Mouse (Mus musculus) erythroblast, embryonic 14.5 days (primary cell): ENCODE results near the gene Prodh2.

Experiments
- GATA1 ChIP-seq: IDR thresholded peaks from 2 replicates; pipeline ENCODE4 v1.6.1; 2012; ENCODE audit warnings: low read length, inconsistent platforms, mixed read lengths
- TAL1 ChIP-seq: IDR thresholded peaks from 3 replicates; pipeline ENCODE4 v1.6.1; 2012; ENCODE audit warnings: low read length, inconsistent platforms, mixed read lengths

DNA sequence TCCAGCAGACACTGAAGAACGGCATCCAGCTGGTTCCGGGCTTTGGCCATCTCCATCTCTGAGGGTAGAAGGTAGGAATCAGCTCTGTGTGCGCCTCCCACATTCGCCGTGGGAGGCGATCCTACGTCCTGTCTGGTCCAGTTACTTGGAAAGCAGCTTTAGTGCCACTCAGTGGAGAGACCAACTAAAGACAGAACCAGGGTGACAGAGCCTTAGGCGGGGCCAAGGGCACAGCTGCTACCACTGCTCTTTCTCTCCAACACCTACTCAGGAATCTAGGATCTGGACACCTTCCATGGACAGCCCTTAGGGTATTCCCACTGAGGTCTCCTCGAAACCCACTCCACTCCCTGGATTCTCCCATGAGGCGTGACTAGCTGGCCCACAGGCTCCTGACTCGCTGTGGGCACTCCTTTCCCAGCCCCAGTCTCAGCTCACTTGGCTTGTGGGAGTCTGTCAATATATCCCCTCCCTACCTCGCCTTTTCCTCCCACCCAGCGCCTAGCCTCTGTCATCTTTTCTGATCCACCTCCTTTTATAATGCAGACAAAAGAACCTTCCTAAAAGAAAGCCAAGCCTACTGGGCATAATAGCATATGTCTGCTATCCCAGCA, 64.6 kb downstream of the Prodh2 start:
- no peak for TF ChIP-seq GATA1
- TF ChIP-seq TAL1 = no peak
